Mouse (Mus musculus) limb, embryonic 13.5 days (tissue): ENCODE measurements around the gene Gm43191. TPM values are rescaled to one million over a fixed set of nuclear protein-coding genes. Genes with fewer than 3 reads are reported as not detected.
A peak's percentile ranks its signal among the peaks of the same experiment; 100 is the strongest.
"Not testable (repeated sequence)": the region's sequence is repeated elsewhere in the genome, so short reads cannot be mapped to it uniquely, and the experiment has no call there.

Experiments used
- ATAC-seq: fragments of 200-750 bp; cut with Nextera tagmentation; 2 replicates; pipeline ENCODE4 v1.8.0; 2017; ENCODE audit warnings: low read depth, moderate number of reproducible peaks, moderate TSS enrichment; ENCODE audit not compliant: low FRiP score
- H3K27ac ChIP-seq: fragments of 300-500 bp; sonication (generic); 2 replicates; pipeline ENCODE4 v1.5.1; 2015; ENCODE audit warnings: inconsistent platforms, mild to moderate bottlenecking, moderate library complexity
- H3K27me3 ChIP-seq: fragments of 300-500 bp; sonication (generic); 2 replicates; pipeline ENCODE4 v1.6.1; 2015; ENCODE audit warnings: mild to moderate bottlenecking, inconsistent platforms
- H3K36me3 ChIP-seq: fragments of 300-500 bp; sonication (generic); 2 replicates; pipeline ENCODE4 v1.6.1; 2015; ENCODE audit warnings: inconsistent platforms, mild to moderate bottlenecking, moderate library complexity
- H3K4me1 ChIP-seq: fragments of 300-500 bp; sonication (generic); 2 replicates; pipeline ENCODE4 v1.6.1; 2015; ENCODE audit warnings: inconsistent platforms
- H3K4me2 ChIP-seq: fragments of 300-500 bp; sonication (generic); replicated peaks from 2 replicates; pipeline ENCODE4 v1.6.1; 2015; ENCODE audit warnings: inconsistent platforms, mild to moderate bottlenecking, moderate library complexity
- H3K4me3 ChIP-seq: fragments of 300-500 bp; sonication (generic); 2 replicates; pipeline ENCODE4 v1.5.1; 2015; ENCODE audit warnings: moderate library complexity, mild to moderate bottlenecking, inconsistent platforms
- H3K9ac ChIP-seq: fragments of 300-500 bp; sonication (generic); 2 replicates; pipeline ENCODE4 v1.6.1; 2015; ENCODE audit warnings: mild to moderate bottlenecking, inconsistent platforms
- H3K9me3 ChIP-seq: fragments of 300-500 bp; sonication (generic); 2 replicates; pipeline ENCODE4 v1.6.1; 2016; ENCODE audit warnings: inconsistent platforms
- WGBS: fragments of 180-500 bp; shearing (Covaris S2); methylation state at CpG from one replicate; pipeline ENCODE4 v1.1.7; 2015; 5-methylcytosine and 5-hydroxymethylcytosine counted together
- polyA plus RNA-seq: library from polyadenylated mRNA; unstranded; fragments of >200 nt; fragmentation: Nextera tagmentation; extraction: Ambion mirVana; gene quantifications from 2 replicates; pipeline ENCODE4 v1.2.1, GENCODE M21; 2015

Gm43191 gene
- polyA plus RNA-seq, 1 experiment from 2014 or later, result not detected

DNA sequence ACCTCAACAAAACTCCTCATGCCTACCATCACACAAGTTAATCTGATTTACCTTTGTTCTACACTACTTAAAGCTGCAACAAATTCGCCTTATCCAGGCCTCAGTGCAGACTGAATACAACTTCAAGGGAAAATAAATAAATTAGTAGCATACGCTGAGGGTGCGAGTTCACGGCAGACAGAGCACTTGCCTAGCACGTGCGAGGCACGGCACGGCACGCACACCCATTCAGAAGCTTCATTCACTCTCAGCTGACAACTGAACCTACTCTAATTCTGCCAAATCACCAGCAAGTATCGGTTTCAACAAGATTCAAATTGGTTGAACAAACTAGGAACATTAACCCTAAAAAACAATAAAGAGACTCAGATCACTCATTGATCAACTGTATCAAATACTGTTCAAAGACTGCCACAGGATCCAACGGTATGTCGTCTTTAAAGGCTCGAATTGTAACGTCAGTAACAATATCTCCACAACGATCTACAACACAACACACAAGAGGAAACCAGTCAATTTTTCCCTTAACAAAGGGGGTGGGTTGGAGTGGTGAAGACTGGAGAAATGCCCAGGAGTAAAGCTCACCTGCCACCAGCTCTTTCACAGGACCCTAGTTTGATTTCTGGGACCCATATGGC, 22.0 kb downstream of the Gm43191 start:
- Histone ChIP-seq H3K36me3 (no peaks in the 10 kb centered on the region), H3K27ac (no peak overlapping the region), H3K4me2 (0 out of 2 replicates have a peak overlapping the region, but pooled peaks have one; percentile 16), H3K9me3 (no peaks in the 10 kb centered on the region), H3K9ac (no peak overlapping the region), H3K4me3 (no peak overlapping the region), H3K4me1 (peaks cover 28% of the 10 kb centered on the region), H3K27me3 (no peaks in the 10 kb centered on the region)
- WGBS, result 63% methylated on average over 15 of the region's 15 CpGs
- ATAC-seq, result no peak

- Histone ChIP-seq H3K27ac (no peak overlapping the region), H3K9ac (no peak overlapping the region), H3K27me3 (no peaks in the 10 kb centered on the region), H3K9me3 (no peaks in the 10 kb centered on the region), H3K4me1 (peaks cover 33% of the 10 kb centered on the region), H3K4me2 (no peak overlapping the region), H3K36me3 (no peaks in the 10 kb centered on the region), H3K4me3 (no peak overlapping the region)
- no peak for ATAC-seq
- 79% methylated on average over 7 of the region's 7 CpGs for WGBS
Measured at GRCm38 (mm10) chr3:116656184-116656965, 24.7 kb downstream of the Gm43191 start.

DNA sequence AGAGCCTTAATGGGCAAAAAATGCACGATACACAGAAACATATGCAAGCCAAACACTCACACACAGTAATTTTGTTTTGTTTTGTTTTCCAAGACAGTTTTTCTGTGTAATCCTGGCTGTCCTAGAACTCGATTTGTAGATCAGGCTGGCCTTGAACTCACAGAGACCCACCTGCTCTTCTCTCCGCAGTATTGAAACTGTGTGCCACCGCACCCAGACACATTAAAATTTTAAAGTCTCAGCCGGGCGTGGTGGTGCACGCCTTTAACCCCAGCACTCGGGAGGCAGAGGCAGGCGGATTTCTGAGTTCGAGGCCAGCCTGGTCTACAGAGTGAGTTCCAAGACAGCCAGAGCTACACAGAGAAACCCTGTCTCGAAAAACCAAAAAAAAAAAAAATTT, 27.0 kb downstream of the Gm43191 start:
- H3K4me3 ChIP-seq, H3K27ac ChIP-seq, H3K4me2 ChIP-seq, H3K9me3 ChIP-seq, ATAC-seq, H3K9ac ChIP-seq, H3K27me3 ChIP-seq: not testable (repeated sequence)
- 94% methylated on average over 11 of the region's 11 CpGs for WGBS
- Histone ChIP-seq H3K4me1 (peaks cover 17% of the 10 kb centered on the region), H3K36me3 (peaks cover 17% of the 10 kb centered on the region)

GRCm38 (mm10) chr3:116653278-116653945, 27.6 kb downstream of the Gm43191 start:
- H3K9ac ChIP-seq, result no peak overlapping the region
- H3K27me3 ChIP-seq, result no peaks in the 10 kb centered on the region
- 79% methylated on average over 5 of the region's 5 CpGs for WGBS
- no peak for ATAC-seq
- H3K4me3 ChIP-seq, result no peak overlapping the region
- H3K36me3 ChIP-seq, result peaks cover 24% of the 10 kb centered on the region
- H3K27ac ChIP-seq, result no peak overlapping the region
- H3K4me1 ChIP-seq, result peaks cover 13% of the 10 kb centered on the region
- no peaks in the 10 kb centered on the region for H3K9me3 ChIP-seq
- no peak overlapping the region for H3K4me2 ChIP-seq

- ATAC-seq, result no peak
- WGBS, result 70% methylated on average over 3 of the region's 3 CpGs
- Histone ChIP-seq H3K36me3 (peaks cover 31% of the 10 kb centered on the region), H3K4me2 (no peak overlapping the region), H3K27ac (no peak overlapping the region), H3K9ac (no peak overlapping the region), H3K9me3 (no peaks in the 10 kb centered on the region), H3K27me3 (no peaks in the 10 kb centered on the region), H3K4me3 (no peak overlapping the region), H3K4me1 (peaks cover 13% of the 10 kb centered on the region)
Measured at GRCm38 (mm10) chr3:116652033-116652446, 29.0 kb downstream of the Gm43191 start.

- no peak overlapping the region for H3K4me3 ChIP-seq
- no peaks in the 10 kb centered on the region for H3K9me3 ChIP-seq
- H3K4me1 ChIP-seq, result peaks cover 13% of the 10 kb centered on the region
- no peaks in the 10 kb centered on the region for H3K27me3 ChIP-seq
- 95% methylated on average over 9 of the region's 9 CpGs for WGBS
- no peak overlapping the region for H3K27ac ChIP-seq
- peaks cover 44% of the 10 kb centered on the region for H3K36me3 ChIP-seq
- no peak for ATAC-seq
- H3K9ac ChIP-seq, result no peak overlapping the region
- no peak overlapping the region for H3K4me2 ChIP-seq
Measured at GRCm38 (mm10) chr3:116650698-116651097, 30.4 kb downstream of the Gm43191 start.

DNA sequence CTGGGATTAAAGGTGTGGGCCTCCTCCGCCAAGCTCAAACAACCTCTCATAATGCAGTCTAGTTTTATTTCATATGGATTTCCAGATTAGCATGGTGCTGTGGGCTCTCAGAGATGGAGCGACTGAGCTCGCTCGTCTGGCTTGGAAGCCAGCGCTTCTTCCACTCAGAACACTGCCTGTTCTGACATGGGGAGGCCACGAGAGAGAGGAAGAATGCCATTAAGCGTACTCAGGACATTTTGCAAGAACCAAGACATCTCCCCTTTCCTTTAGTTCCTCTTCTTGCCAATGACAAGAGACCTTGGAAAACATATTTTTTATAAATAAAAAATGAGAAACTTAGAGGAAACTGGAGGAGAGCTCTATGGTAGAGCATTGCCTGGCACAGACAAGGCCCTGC, 32.3 kb downstream of the Gm43191 start:
- H3K4me2 ChIP-seq, result no peak overlapping the region
- ATAC-seq, result no peak
- peaks cover 11% of the 10 kb centered on the region for H3K4me1 ChIP-seq
- H3K9ac ChIP-seq, result no peak overlapping the region
- no peaks in the 10 kb centered on the region for H3K27me3 ChIP-seq
- H3K27ac ChIP-seq, result no peak overlapping the region
- 94% methylated on average over 7 of the region's 7 CpGs for WGBS
- no peak overlapping the region for H3K4me3 ChIP-seq
- no peaks in the 10 kb centered on the region for H3K9me3 ChIP-seq
- H3K36me3 ChIP-seq, result peaks cover 60% of the 10 kb centered on the region

- Histone ChIP-seq H3K27ac (no peak overlapping the region), H3K36me3 (peaks cover 83% of the 10 kb centered on the region), H3K4me2 (no peak overlapping the region), H3K27me3 (no peaks in the 10 kb centered on the region), H3K4me1 (no peaks in the 10 kb centered on the region), H3K4me3 (no peak overlapping the region), H3K9me3 (no peaks in the 10 kb centered on the region), H3K9ac (no peak overlapping the region)
- ATAC-seq, result no peak
- WGBS, result 95% methylated on average over 1 of the region's 1 CpGs
Measured at GRCm38 (mm10) chr3:116646387-116646786, 34.7 kb downstream of the Gm43191 start.

- Histone ChIP-seq H3K4me3 (no peak overlapping the region), H3K9me3 (no peaks in the 10 kb centered on the region), H3K9ac (no peak overlapping the region), H3K27ac (no peak overlapping the region), H3K4me1 (no peaks in the 10 kb centered on the region), H3K4me2 (no peak overlapping the region), H3K27me3 (no peaks in the 10 kb centered on the region), H3K36me3 (peaks cover 95% of the 10 kb centered on the region)
- whole genome bisulfite sequencing, result 87% methylated on average over 2 of the region's 2 CpGs
- no peak for ATAC-seq
Measured at GRCm38 (mm10) chr3:116642373-116642772, 38.7 kb downstream of the Gm43191 start.

GRCm38 (mm10) chr3:116641811-116642371, 39.2 kb downstream of the Gm43191 start:
- no peaks in the 10 kb centered on the region for H3K27me3 ChIP-seq
- no peak overlapping the region for H3K27ac ChIP-seq
- H3K9ac ChIP-seq, result no peak overlapping the region
- ATAC-seq, result no peak
- no peaks in the 10 kb centered on the region for H3K9me3 ChIP-seq
- no peaks in the 10 kb centered on the region for H3K4me1 ChIP-seq
- peaks cover 95% of the 10 kb centered on the region for H3K36me3 ChIP-seq
- H3K4me2 ChIP-seq, result no peak overlapping the region
- H3K4me3 ChIP-seq, result no peak overlapping the region
- WGBS, result 91% methylated on average over 6 of the region's 6 CpGs

- Histone ChIP-seq H3K27ac (no peak overlapping the region), H3K9me3 (no peaks in the 10 kb centered on the region), H3K4me1 (no peaks in the 10 kb centered on the region), H3K36me3 (peaks cover 93% of the 10 kb centered on the region), H3K4me3 (no peak overlapping the region), H3K27me3 (no peaks in the 10 kb centered on the region), H3K4me2 (no peak overlapping the region), H3K9ac (no peak overlapping the region)
- WGBS, result 83% methylated on average over 1 of the region's 1 CpGs
- no peak for ATAC-seq
Measured at GRCm38 (mm10) chr3:116640024-116640423, 41.0 kb downstream of the Gm43191 start.

- Histone ChIP-seq H3K4me1 (no peaks in the 10 kb centered on the region), H3K27me3 (no peaks in the 10 kb centered on the region), H3K4me2 (no peak overlapping the region), H3K36me3 (peaks cover 96% of the 10 kb centered on the region), H3K27ac (no peak overlapping the region), H3K4me3 (no peak overlapping the region), H3K9ac (no peak overlapping the region), H3K9me3 (no peaks in the 10 kb centered on the region)
- no peak for ATAC-seq
- WGBS, result 88% methylated on average over 7 of the region's 7 CpGs
Measured at GRCm38 (mm10) chr3:116638572-116638971, 42.5 kb downstream of the Gm43191 start.
